Mouse (Mus musculus) ES-E14 (cell line): ENCODE measurements around the gene Slc23a2. TPM values are rescaled to one million over a fixed set of nuclear protein-coding genes. Genes with fewer than 3 reads are reported as not detected.

Experiments
- DNase-seq: peaks from one replicate; pipeline ENCODE4 v3.0.0-alpha.2; 2013; ENCODE audit warnings: low read depth, low spot score
- H3K27ac ChIP-seq: 2 replicates; pipeline ENCODE4 v1.5.1; 2012; ENCODE audit warnings: low read depth, mild to moderate bottlenecking, low read length, moderate library complexity, mixed read lengths; ENCODE audit not compliant: poor library complexity, insufficient read depth, severe bottlenecking
- H3K36me3 ChIP-seq: 2 replicates; pipeline ENCODE4 v1.6.1; 2012; ENCODE audit warnings: mild to moderate bottlenecking, low read length, moderate library complexity, mixed read lengths; ENCODE audit not compliant: control insufficient read depth, poor library complexity, insufficient read depth, severe bottlenecking
- H3K4me1 ChIP-seq, 2 experiments: fragments of 150-350 bp in 1 of 2; sonication (generic) in 1 of 2; 2 replicates each; pipeline ENCODE4 v1.6.1; 2012; ENCODE audit warnings: low read length in 2 of 2, mild to moderate bottlenecking in 1 of 2, mixed read lengths in 1 of 2; ENCODE audit not compliant: control insufficient read depth in 2 of 2, insufficient read depth in 2 of 2, poor library complexity in 1 of 2
- H3K4me3 ChIP-seq, 2 experiments: fragments of 150-350 bp in 1 of 2; sonication (generic) in 1 of 2; 2 replicates each; pipeline ENCODE4 v1.5.1; 2012; ENCODE audit warnings: low read length in 2 of 2, low read depth in 1 of 2, mild to moderate bottlenecking in 1 of 2, mixed read lengths in 1 of 2; ENCODE audit not compliant: insufficient read depth in 1 of 2, poor library complexity in 1 of 2, severe bottlenecking in 1 of 2
- H3K9ac ChIP-seq: 2 replicates; pipeline ENCODE4 v1.6.1; 2012; ENCODE audit warnings: low read depth, mild to moderate bottlenecking, low read length, mixed read lengths; ENCODE audit not compliant: poor library complexity, insufficient read depth, severe bottlenecking
- H3K9me3 ChIP-seq: fragments of 150-350 bp; sonication (generic); 2 replicates; pipeline ENCODE4 v1.6.1; 2012; ENCODE audit warnings: low read depth, mild to moderate bottlenecking, low read length; ENCODE audit not compliant: control insufficient read depth, insufficient read depth
- CHD2 ChIP-seq: IDR thresholded peaks from 2 replicates; pipeline ENCODE4 v1.6.1; 2014; ENCODE audit warnings: mild to moderate bottlenecking, low read depth, low read length, inconsistent platforms
- HCFC1 ChIP-seq: IDR thresholded peaks from 2 replicates; pipeline ENCODE4 v1.6.1; 2012; ENCODE audit warnings: low read length, inconsistent platforms, borderline replicate concordance; ENCODE audit not compliant: insufficient read depth
- MAFK ChIP-seq: IDR thresholded peaks from 2 replicates; pipeline ENCODE4 v1.6.1; 2014; ENCODE audit warnings: mild to moderate bottlenecking, low read depth, low read length, inconsistent platforms; ENCODE audit not compliant: insufficient read depth
- ZC3H11A ChIP-seq: IDR thresholded peaks from 2 replicates; pipeline ENCODE4 v1.6.1; 2012; ENCODE audit warnings: low read depth, mild to moderate bottlenecking, inconsistent platforms, low read length, borderline replicate concordance
- ZNF384 ChIP-seq: IDR thresholded peaks from 2 replicates; pipeline ENCODE4 v1.6.1; 2012; ENCODE audit warnings: low read depth, low read length, inconsistent platforms
- in situ Hi-C, 2 experiments: fragments of 600-800 bp; cut with MboI; formaldehyde crosslinking; loops; one replicate each; pipeline ENCODE4 v1.15.1; 2025; ENCODE audit warnings: low sequenced_read_pairs in 2 of 2, inconsistent platforms in 1 of 2; ENCODE audit not compliant: unreplicated experiment in 2 of 2
- total RNA-seq: library from RNA; depleted of rRNA; stranded (reverse); fragments of 300-350 nt; gene quantifications from 2 replicates; pipeline ENCODE4 v1.2.3, GENCODE M21; 2012

Gene Slc23a2
- total RNA-seq, 1 experiment = 33.7 TPM

DNA sequence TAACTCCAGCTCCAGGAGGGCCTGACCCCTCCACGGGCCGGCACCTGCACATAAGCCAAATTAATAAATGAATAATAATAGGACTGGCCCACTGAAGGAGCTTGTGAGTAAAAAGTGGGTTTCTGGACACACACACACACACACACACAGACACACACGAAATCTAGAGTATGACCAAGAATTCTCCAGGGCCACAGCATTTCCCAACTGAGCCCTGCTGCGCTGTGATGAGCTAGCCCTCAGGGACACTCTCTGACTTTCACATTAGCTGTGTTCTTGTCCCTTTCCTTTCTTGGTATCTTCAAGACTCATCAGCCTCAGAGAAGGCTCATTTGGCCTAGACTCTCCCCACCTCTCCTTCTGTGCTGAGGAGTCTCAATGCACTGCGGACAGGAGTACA lies 29.0 kb downstream of the Slc23a2 start:
- no peak for TF ChIP-seq HCFC1
- no peak for TF ChIP-seq CHD2
- TF ChIP-seq ZC3H11A = no peak
- TF ChIP-seq MAFK = no peak
- no peak for TF ChIP-seq ZNF384
- in situ Hi-C loops = no loop called here
- Histone ChIP-seq H3K27ac (no peak overlapping the region), H3K36me3 (no peaks in the 10 kb centered on the region), H3K9ac (no peak overlapping the region), H3K4me3 (no peak overlapping the region), H3K4me1 (peaks cover 0 to 9% of the 10 kb centered on the region in 2 experiments; a peak in 1 of 4 replicates), H3K9me3 (no peaks in the 10 kb centered on the region)
- DNase-seq = no peak

DNA sequence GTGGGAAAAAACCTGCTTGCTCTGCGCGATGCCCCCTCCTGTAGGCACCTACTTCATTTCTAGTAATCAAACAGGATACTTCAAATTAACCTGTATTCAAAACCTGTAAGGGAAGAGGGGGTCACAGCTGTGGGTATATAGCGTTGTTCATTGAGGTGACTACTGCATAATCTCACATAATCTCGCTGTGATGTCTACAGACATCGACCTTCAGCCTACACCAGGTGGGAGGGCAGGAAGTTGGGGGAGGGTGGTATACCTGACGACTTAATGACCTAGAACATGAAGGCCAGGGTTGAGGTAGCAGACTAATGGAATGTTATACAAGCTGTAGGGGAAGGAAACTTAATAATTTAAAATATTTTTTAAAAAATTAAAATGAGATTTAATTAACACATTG lies 29.6 kb downstream of the Slc23a2 start:
- Histone ChIP-seq H3K36me3 (no peaks in the 10 kb centered on the region), H3K27ac (no peak overlapping the region)
- DNase-seq = no peak

DNA sequence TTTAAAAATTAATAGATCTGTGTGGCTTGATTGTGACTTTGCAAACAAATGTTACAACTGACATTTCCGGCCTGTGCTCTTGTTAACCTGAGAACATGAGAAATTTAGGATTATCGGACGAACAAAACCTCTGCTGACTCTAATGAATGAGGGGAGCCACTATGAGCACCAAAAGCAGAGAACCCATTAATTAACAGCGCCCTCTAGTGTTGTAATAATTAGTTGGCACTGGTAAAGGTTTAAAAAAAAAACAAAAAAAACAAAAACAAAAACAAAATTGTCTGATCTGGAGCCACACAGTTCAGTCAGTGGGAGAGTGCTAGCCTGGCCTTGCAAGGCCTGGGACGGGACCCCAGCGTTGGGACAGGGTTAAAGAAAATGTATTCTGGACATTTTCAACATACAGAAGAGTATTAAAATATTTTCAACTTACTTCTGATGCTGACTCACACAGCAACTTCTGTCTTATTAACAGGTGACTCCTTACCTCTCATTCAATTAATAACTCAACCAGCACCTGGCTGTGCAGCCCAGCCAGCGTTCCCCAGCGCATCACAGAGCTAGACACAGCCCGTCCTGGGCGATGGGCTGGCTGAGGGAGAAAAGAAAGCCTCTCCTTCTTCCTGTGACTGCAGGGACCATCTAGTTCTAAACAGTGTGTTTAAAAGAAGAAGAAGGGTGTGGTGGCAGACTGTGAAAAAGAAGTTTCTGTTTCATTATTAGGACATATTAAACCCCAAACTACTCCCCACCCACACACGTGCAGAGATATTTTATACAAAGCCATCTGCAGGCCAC lies 30.7 kb downstream of the Slc23a2 start:
- Histone ChIP-seq H3K27ac (no peak overlapping the region), H3K9me3 (no peaks in the 10 kb centered on the region), H3K9ac (no peak overlapping the region), H3K4me1 (peaks cover 0 to 9% of the 10 kb centered on the region in 2 experiments; a peak in 1 of 4 replicates), H3K36me3 (no peaks in the 10 kb centered on the region), H3K4me3 (no peak overlapping the region)
- TF ChIP-seq HCFC1 (no peak), ZNF384 (peak; percentile 94), CHD2 (no peak), ZC3H11A (0 out of 2 replicates have a peak, but pooled peaks have one; percentile 3)
- in situ Hi-C loops = no loop called here
- DNase-seq = no peak

More for the DNA sequence above, 29.6 kb downstream of the Slc23a2 start:
- in situ Hi-C loops = no loop called here
- H3K9ac ChIP-seq = no peak overlapping the region
- no peak overlapping the region for H3K4me3 ChIP-seq
- H3K9me3 ChIP-seq = no peaks in the 10 kb centered on the region
- peaks cover 0 to 9% of the 10 kb centered on the region in 2 experiments; a peak in 1 of 4 replicates for H3K4me1 ChIP-seq
- no peak for TF ChIP-seq MAFK
- TF ChIP-seq ZC3H11A = no peak
- TF ChIP-seq HCFC1 = no peak
- no peak for TF ChIP-seq CHD2
- no peak for TF ChIP-seq ZNF384

DNA sequence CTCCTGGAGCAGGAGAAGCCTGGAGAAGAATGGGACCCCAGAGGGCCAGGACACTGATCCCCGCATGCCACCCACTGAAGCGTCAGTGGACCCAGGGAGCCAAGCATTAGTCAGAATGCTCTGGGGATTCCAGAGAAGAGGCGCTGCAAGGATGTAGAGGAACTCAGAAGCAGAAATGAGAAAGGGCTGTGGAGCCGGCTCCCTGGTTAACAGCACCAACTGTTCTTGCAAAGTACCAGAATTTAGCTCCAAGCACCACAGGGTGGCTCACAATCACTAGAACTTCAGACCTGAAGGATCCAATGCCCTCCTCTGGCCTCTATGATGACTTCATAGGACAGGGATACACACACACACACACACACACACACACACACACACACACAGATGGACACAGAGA lies 32.6 kb downstream of the Slc23a2 start:
- H3K4me3 ChIP-seq = no peak overlapping the region
- H3K27ac ChIP-seq = no peak overlapping the region
- peaks cover 0 to 9% of the 10 kb centered on the region in 2 experiments; a peak in 1 of 4 replicates for H3K4me1 ChIP-seq
- in situ Hi-C loops = no loop called here
- H3K9ac ChIP-seq = no peak overlapping the region
- H3K9me3 ChIP-seq = no peaks in the 10 kb centered on the region
- DNase-seq = no peak
- no peak for TF ChIP-seq CHD2
- no peak for TF ChIP-seq ZC3H11A
- TF ChIP-seq ZNF384 = no peak
- no peak for TF ChIP-seq HCFC1
- no peak for TF ChIP-seq MAFK
- no peaks in the 10 kb centered on the region for H3K36me3 ChIP-seq

DNA sequence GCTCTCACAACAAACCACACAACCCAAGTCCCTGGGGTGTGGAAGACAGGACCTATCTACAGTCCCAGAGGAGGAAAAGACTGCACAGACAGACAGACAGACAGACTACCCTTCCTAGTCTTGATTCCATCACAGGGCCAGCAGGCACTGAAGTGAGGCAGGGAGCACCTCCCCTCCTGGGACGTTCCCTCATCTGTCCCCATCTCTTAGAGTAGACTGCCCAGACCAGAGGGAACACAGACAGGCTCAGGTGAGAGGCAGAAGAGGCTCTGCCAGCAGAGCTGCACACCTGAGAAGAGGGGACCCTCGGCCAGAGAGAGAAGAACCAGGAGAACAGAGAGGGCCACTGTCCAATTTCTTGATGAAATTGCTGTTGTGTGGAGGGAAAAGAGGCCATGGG lies 33.0 kb downstream of the Slc23a2 start:
- Histone ChIP-seq H3K9ac (no peak overlapping the region), H3K4me3 (no peak overlapping the region), H3K36me3 (no peaks in the 10 kb centered on the region), H3K4me1 (peaks cover 0 to 12% of the 10 kb centered on the region in 2 experiments; a peak in 1 of 4 replicates), H3K27ac (no peak overlapping the region), H3K9me3 (no peaks in the 10 kb centered on the region)
- TF ChIP-seq ZNF384 = no peak
- TF ChIP-seq ZC3H11A = no peak
- no peak for TF ChIP-seq MAFK
- no peak for TF ChIP-seq HCFC1
- TF ChIP-seq CHD2 = no peak
- in situ Hi-C loops = no loop called here
- DNase-seq = no peak
